9 mouse cellular contexts compared by ENCODE assay signal in genomic region chr16:20509349-20509748, GRCm38 (mm10). TPM values are rescaled to one million over a fixed set of nuclear protein-coding genes. Genes with fewer than 3 reads are reported as not detected.
DNase-seq lines count a peak whose midpoint lies in the region; ATAC-seq and TF ChIP-seq lines count a peak whose summit lies in the region.
"Had no signal": no experiment of that assay in that cellular context is flagged by ENCODE, and none has a peak within 500 bp of the region (broad histone marks: within the 10 kb centered on the region; RNA-seq: fewer than 3 reads in every experiment).

No protein-coding gene starts in this region.

- H3K9ac ChIP-seq in forebrain, embryonic 15.5 days (replicated peaks) = no peak overlapping the region
- H3K9ac ChIP-seq in midbrain, postnatal 0 days (replicated peaks; ENCODE audit: low read length, poor library complexity, severe bottlenecking) = no peak overlapping the region
- H3K9ac ChIP-seq: lung, embryonic 15.5 days had no signal

- 0 out of 2 replicates have a peak, but pooled peaks have one; percentile 46 for ATAC-seq in forebrain, embryonic 15.5 days (replicated peaks)
- 0 out of 2 replicates have a peak, but pooled peaks have one; percentile 44 for ATAC-seq in midbrain, postnatal 0 days (ENCODE audit: low FRiP score)
- ATAC-seq in frontal cortex, adult (ENCODE audit: low TSS enrichment) = no peak

- intact Hi-C loops in left cerebral cortex, postnatal 4 days (cut with DNase I) = loop anchor here (5.0 kb wide), 1 partner anchor 128 kb away; no protein-coding TSS in a partner anchor

- WGBS in forebrain, embryonic 15.5 days = 78% methylated on average over 3 of the region's 3 CpGs
- WGBS in limb, embryonic 10.5 days = 84% methylated on average over 3 of the region's 3 CpGs
- 85% methylated on average over 3 of the region's 3 CpGs for WGBS in midbrain, postnatal 0 days

- TF ChIP-seq POLR2A in brain, embryonic 14.5 days (IDR thresholded peaks at IDR 0.05; ENCODE audit: borderline replicate concordance, extremely low read depth, insufficient read depth, insufficient read length, poor library complexity, severe bottlenecking) = no peak

- H3K27ac ChIP-seq in forebrain, embryonic 15.5 days (replicated peaks) = no peak overlapping the region
- H3K27ac ChIP-seq in limb, embryonic 10.5 days = no peak overlapping the region
- H3K27ac ChIP-seq in midbrain, postnatal 0 days (ENCODE audit: low read depth, low read length) = no peak overlapping the region
- H3K27ac ChIP-seq: lung, embryonic 15.5 days had no signal

- DNase-seq in left cerebral cortex, postnatal 4 days = peak; percentile 38
- no peak for DNase-seq in left cerebral cortex, adult 8-10 months (ENCODE audit: low spot score in 2 of 2)
- peak; percentile 35 for DNase-seq in brain, embryonic 14.5 days (ENCODE audit: low read depth)
- peak; percentile 59 for DNase-seq in limb, embryonic 10.5 days (ENCODE audit: low spot score)
- DNase-seq in midbrain, postnatal 0 days (ENCODE audit: low spot score) = peak; percentile 42
- no peak for DNase-seq in layer of hippocampus, postnatal 14 days (ENCODE audit: low spot score in 2 of 2)

- H3K4me3 ChIP-seq in forebrain, embryonic 15.5 days = no peak overlapping the region
- H3K4me3 ChIP-seq in limb, embryonic 10.5 days = no peak overlapping the region
- H3K4me3 ChIP-seq in midbrain, postnatal 0 days (ENCODE audit: low read depth, low read length) = no peak overlapping the region
- H3K4me3 ChIP-seq: lung, embryonic 15.5 days had no signal

- no peaks in the 10 kb centered on the region for H3K27me3 ChIP-seq in forebrain, embryonic 15.5 days
- H3K27me3 ChIP-seq in limb, embryonic 10.5 days (ENCODE audit: low read depth, poor library complexity, severe bottlenecking) = no peaks in the 10 kb centered on the region
- H3K27me3 ChIP-seq in midbrain, postnatal 0 days (ENCODE audit: insufficient read depth, low read length) = no peaks in the 10 kb centered on the region
- H3K27me3 ChIP-seq: lung, embryonic 15.5 days had no signal

- peaks cover 71% of the 10 kb centered on the region for H3K36me3 ChIP-seq in forebrain, embryonic 15.5 days
- H3K36me3 ChIP-seq in limb, embryonic 10.5 days = peaks cover 75% of the 10 kb centered on the region
- H3K36me3 ChIP-seq in midbrain, postnatal 0 days (ENCODE audit: insufficient read depth, low read length) = peaks cover 64% of the 10 kb centered on the region

- no peaks in the 10 kb centered on the region for H3K9me3 ChIP-seq in forebrain, embryonic 15.5 days
- H3K9me3 ChIP-seq in limb, embryonic 10.5 days (replicated peaks) = no peaks in the 10 kb centered on the region
- H3K9me3 ChIP-seq in midbrain, postnatal 0 days (ENCODE audit: low read length) = no peaks in the 10 kb centered on the region
- H3K9me3 ChIP-seq: lung, embryonic 15.5 days had no signal

- H3K4me2 ChIP-seq in forebrain, embryonic 15.5 days (replicated peaks) = no peak overlapping the region
- no peak overlapping the region for H3K4me2 ChIP-seq in midbrain, postnatal 0 days (ENCODE audit: low read depth, low read length, poor library complexity, severe bottlenecking)
- H3K4me2 ChIP-seq: lung, embryonic 15.5 days had no signal

- TF ChIP-seq CTCF in brain, embryonic 14.5 days (IDR thresholded peaks at IDR 0.05; ENCODE audit: borderline replicate concordance, extremely low read depth, insufficient read depth, insufficient read length) = peak; percentile 51; the same call in 1 of the 2 replicates
- peak; percentile 61 for TF ChIP-seq CTCF in midbrain, postnatal 0 days (IDR thresholded peaks at IDR 0.05)

- no peaks in the 10 kb centered on the region for H3K4me1 ChIP-seq in forebrain, embryonic 15.5 days
- no peaks in the 10 kb centered on the region for H3K4me1 ChIP-seq in limb, embryonic 10.5 days
- no peaks in the 10 kb centered on the region for H3K4me1 ChIP-seq in midbrain, postnatal 0 days (ENCODE audit: insufficient read depth, low read length)
- H3K4me1 ChIP-seq: lung, embryonic 15.5 days had no signal

RNA-seq across cellular contexts. Expression of gene Dvl3, which starts 7.4 kb away (rescaled TPM):
- total RNA-seq in left cerebral cortex, postnatal 4 days (2021) = 100 to 1,000 TPM; 103 to 108 TPM
- total RNA-seq in left cerebral cortex, adult 8-10 months (2022) = 10 to 100 TPM; 50.6 to 55.9 (median 54.9) TPM
- polyA plus RNA-seq in brain, embryonic 14.5 days (2012; rRNA removed) = 63.6 and 109 TPM in 2 replicates
- 33.3 and 33.7 TPM in 2 replicates for polyA plus RNA-seq in forebrain, embryonic 15.5 days (2015; fragmentation: Nextera tagmentation; extraction: Ambion mirVana)
- polyA plus RNA-seq in limb, embryonic 10.5 days (2016; fragmentation: Nextera tagmentation; extraction: Ambion mirVana) = 28.6 and 33.5 TPM in 2 replicates
- 44.9 and 46.3 TPM in 2 replicates for total RNA-seq in midbrain, postnatal 0 days (2014; rRNA removed)
- 24.6 and 29.5 TPM in 2 replicates for polyA plus RNA-seq in midbrain, postnatal 0 days (2015; fragmentation: Nextera tagmentation; extraction: Ambion mirVana)
- total RNA-seq in layer of hippocampus, postnatal 14 days (2021) = 10 to 100 TPM; 77.2 to 78.9 TPM

RNA-seq across cellular contexts. Expression of gene Eif2b5, which starts 10.7 kb away (rescaled TPM):
- total RNA-seq in left cerebral cortex, postnatal 4 days (2021) = 10 to 100 TPM; 66.8 to 67.8 TPM
- 10 to 100 TPM; 57.3 to 62.6 (median 59.3) TPM for total RNA-seq in left cerebral cortex, adult 8-10 months (2022)
- polyA plus RNA-seq in brain, embryonic 14.5 days (2012; rRNA removed) = 56.7 and 61.0 TPM in 2 replicates
- 96.8 and 98.9 TPM in 2 replicates for polyA plus RNA-seq in forebrain, embryonic 15.5 days (2015; fragmentation: Nextera tagmentation; extraction: Ambion mirVana)
- 164 and 173 TPM in 2 replicates for polyA plus RNA-seq in limb, embryonic 10.5 days (2016; fragmentation: Nextera tagmentation; extraction: Ambion mirVana)
- total RNA-seq in midbrain, postnatal 0 days (2014; rRNA removed) = 87.2 and 96.4 TPM in 2 replicates
- polyA plus RNA-seq in midbrain, postnatal 0 days (2015; fragmentation: Nextera tagmentation; extraction: Ambion mirVana) = 70.0 and 74.6 TPM in 2 replicates
- 10 to 100 TPM; 51.7 to 54.1 TPM for total RNA-seq in layer of hippocampus, postnatal 14 days (2021)

RNA-seq across cellular contexts. Expression of gene Ap2m1, which starts 25.9 kb away (rescaled TPM):
- 100 to 1,000 TPM; 865 to 870 TPM for total RNA-seq in left cerebral cortex, postnatal 4 days (2021)
- total RNA-seq in left cerebral cortex, adult 8-10 months (2022) = 100 to 1,000 TPM; 794 to 854 (median 817) TPM
- 1,266 and 1,281 TPM in 2 replicates for polyA plus RNA-seq in brain, embryonic 14.5 days (2012; rRNA removed)
- polyA plus RNA-seq in forebrain, embryonic 15.5 days (2015; fragmentation: Nextera tagmentation; extraction: Ambion mirVana) = 1,124 and 1,145 TPM in 2 replicates
- polyA plus RNA-seq in limb, embryonic 10.5 days (2016; fragmentation: Nextera tagmentation; extraction: Ambion mirVana) = 536 and 586 TPM in 2 replicates
- 975 and 994 TPM in 2 replicates for total RNA-seq in midbrain, postnatal 0 days (2014; rRNA removed)
- 1,551 and 1,562 TPM in 2 replicates for polyA plus RNA-seq in midbrain, postnatal 0 days (2015; fragmentation: Nextera tagmentation; extraction: Ambion mirVana)
- total RNA-seq in layer of hippocampus, postnatal 14 days (2021) = 100 to 1,000 TPM; 893 to 941 TPM

RNA-seq across cellular contexts. Expression of gene Abcf3, which starts 39.0 kb away (rescaled TPM):
- total RNA-seq in left cerebral cortex, postnatal 4 days (2021) = 10 to 100 TPM; 74.7 to 94.0 TPM
- total RNA-seq in left cerebral cortex, adult 8-10 months (2022) = 100 to 1,000 TPM; 102 to 130 (median 119) TPM
- 67.5 TPM in 2 replicates for polyA plus RNA-seq in brain, embryonic 14.5 days (2012; rRNA removed)
- polyA plus RNA-seq in forebrain, embryonic 15.5 days (2015; fragmentation: Nextera tagmentation; extraction: Ambion mirVana) = 74.0 and 74.5 TPM in 2 replicates
- 49.7 and 61.9 TPM in 2 replicates for polyA plus RNA-seq in limb, embryonic 10.5 days (2016; fragmentation: Nextera tagmentation; extraction: Ambion mirVana)
- total RNA-seq in midbrain, postnatal 0 days (2014; rRNA removed) = 65.3 and 76.0 TPM in 2 replicates
- polyA plus RNA-seq in midbrain, postnatal 0 days (2015; fragmentation: Nextera tagmentation; extraction: Ambion mirVana) = 73.1 and 75.2 TPM in 2 replicates
- 10 to 100 TPM; 82.8 to 87.9 TPM for total RNA-seq in layer of hippocampus, postnatal 14 days (2021)

Comparison
In these comparisons a context has a peak if more than half of its experiments do, and no peak if none do; other contexts are left out.
1. DNase-seq: peak in left cerebral cortex, postnatal 4 days (single experiment), brain, embryonic 14.5 days (single experiment), limb, embryonic 10.5 days (single experiment) and midbrain, postnatal 0 days (single experiment); none in left cerebral cortex, adult 8-10 months (0 of 2) and layer of hippocampus, postnatal 14 days (0 of 2).